Mouse (Mus musculus): ENCODE data around the gene Smagp. TPM values are rescaled to one million over a fixed set of nuclear protein-coding genes. Genes with fewer than 3 reads are reported as not detected.
A peak's percentile ranks its signal among the peaks of the same experiment; 100 is the strongest.

Smagp gene
- polyA plus RNA-seq, 1 experiment from 2014 or later: 3.2 TPM

GRCm38 (mm10) chr15:100598287-100598882, 38.4 kb downstream of the Smagp start:
- H3K27ac ChIP-seq (ENCODE audit: low read length): peak overlapping the region; percentile 83
- H3K27me3 ChIP-seq (ENCODE audit: control insufficient read depth, insufficient read depth, low read depth, low read length): 0 out of 2 replicates have a peak, but pooled peaks cover 4% of the 10 kb centered on the region
- no peaks in the 10 kb centered on the region for H3K36me3 ChIP-seq (ENCODE audit: control insufficient read depth, insufficient read depth, low read length)
- peak overlapping the region; percentile 99 for H3K9ac ChIP-seq (ENCODE audit: low read depth, low read length)
- H3K4me2 ChIP-seq (ENCODE audit: low read length): peak overlapping the region; percentile 92
- WGBS: 21% methylated on average over 9 of the region's 9 CpGs
- peaks cover 10% of the 10 kb centered on the region; the same call in 1 of the 2 replicates for H3K4me1 ChIP-seq (ENCODE audit: control insufficient read depth, insufficient read depth, low read length)
- H3K4me3 ChIP-seq (ENCODE audit: low read depth, low read length): peak overlapping the region; percentile 71
- no peaks in the 10 kb centered on the region for H3K9me3 ChIP-seq (replicated peaks; ENCODE audit: control insufficient read depth, low read length, poor library complexity, severe bottlenecking)
- no peak for ATAC-seq

GRCm38 (mm10) chr15:100592817-100593216, 43.9 kb downstream of the Smagp start:
- Histone ChIP-seq H3K4me1 (ENCODE audit: control insufficient read depth, insufficient read depth, low read length) (no peaks in the 10 kb centered on the region), H3K27me3 (ENCODE audit: control insufficient read depth, insufficient read depth, low read depth, low read length) (no peaks in the 10 kb centered on the region), H3K27ac (ENCODE audit: low read length) (no peak overlapping the region), H3K4me2 (ENCODE audit: low read length) (no peak overlapping the region), H3K4me3 (ENCODE audit: low read depth, low read length) (no peak overlapping the region), H3K36me3 (ENCODE audit: control insufficient read depth, insufficient read depth, low read length) (peaks cover 8% of the 10 kb centered on the region; the same call in 1 of the 2 replicates), H3K9me3 (replicated peaks; ENCODE audit: control insufficient read depth, low read length, poor library complexity, severe bottlenecking) (no peaks in the 10 kb centered on the region), H3K9ac (ENCODE audit: low read depth, low read length) (no peak overlapping the region)
- 92% methylated on average over 6 of the region's 6 CpGs for WGBS
- ATAC-seq: no peak

GRCm38 (mm10) chr15:100590436-100590835, 46.3 kb downstream of the Smagp start:
- WGBS: 84% methylated on average over 8 of the region's 8 CpGs
- Histone ChIP-seq H3K27me3 (ENCODE audit: control insufficient read depth, insufficient read depth, low read depth, low read length) (no peaks in the 10 kb centered on the region), H3K4me2 (ENCODE audit: low read length) (no peak overlapping the region), H3K27ac (ENCODE audit: low read length) (no peak overlapping the region), H3K4me3 (ENCODE audit: low read depth, low read length) (no peak overlapping the region), H3K9ac (ENCODE audit: low read depth, low read length) (no peak overlapping the region), H3K36me3 (ENCODE audit: control insufficient read depth, insufficient read depth, low read length) (peaks cover 31% of the 10 kb centered on the region), H3K4me1 (ENCODE audit: control insufficient read depth, insufficient read depth, low read length) (no peaks in the 10 kb centered on the region), H3K9me3 (replicated peaks; ENCODE audit: control insufficient read depth, low read length, poor library complexity, severe bottlenecking) (no peaks in the 10 kb centered on the region)
- ATAC-seq: no peak

GRCm38 (mm10) chr15:100588297-100588696, 48.4 kb downstream of the Smagp start:
- ATAC-seq: no peak
- Histone ChIP-seq H3K27me3 (ENCODE audit: control insufficient read depth, insufficient read depth, low read depth, low read length) (no peaks in the 10 kb centered on the region), H3K4me3 (ENCODE audit: low read depth, low read length) (no peak overlapping the region), H3K4me1 (ENCODE audit: control insufficient read depth, insufficient read depth, low read length) (no peaks in the 10 kb centered on the region), H3K27ac (ENCODE audit: low read length) (no peak overlapping the region), H3K36me3 (ENCODE audit: control insufficient read depth, insufficient read depth, low read length) (peaks cover 39% of the 10 kb centered on the region), H3K9me3 (replicated peaks; ENCODE audit: control insufficient read depth, low read length, poor library complexity, severe bottlenecking) (no peaks in the 10 kb centered on the region), H3K9ac (ENCODE audit: low read depth, low read length) (no peak overlapping the region), H3K4me2 (ENCODE audit: low read length) (no peak overlapping the region)
- WGBS: 84% methylated on average over 6 of the region's 6 CpGs

GRCm38 (mm10) chr15:100587166-100587565, 49.6 kb downstream of the Smagp start:
- no peak for ATAC-seq
- Histone ChIP-seq H3K9me3 (replicated peaks; ENCODE audit: control insufficient read depth, low read length, poor library complexity, severe bottlenecking) (no peaks in the 10 kb centered on the region), H3K27ac (ENCODE audit: low read length) (no peak overlapping the region), H3K4me3 (ENCODE audit: low read depth, low read length) (no peak overlapping the region), H3K9ac (ENCODE audit: low read depth, low read length) (no peak overlapping the region), H3K36me3 (ENCODE audit: control insufficient read depth, insufficient read depth, low read length) (peaks cover 43% of the 10 kb centered on the region), H3K4me1 (ENCODE audit: control insufficient read depth, insufficient read depth, low read length) (no peaks in the 10 kb centered on the region), H3K27me3 (ENCODE audit: control insufficient read depth, insufficient read depth, low read depth, low read length) (no peaks in the 10 kb centered on the region), H3K4me2 (ENCODE audit: low read length) (no peak overlapping the region)
- 75% methylated on average over 4 of the region's 4 CpGs for WGBS

- H3K4me2 ChIP-seq (ENCODE audit: low read length): no peak overlapping the region
- no peak for ATAC-seq
- no peaks in the 10 kb centered on the region for H3K4me1 ChIP-seq (ENCODE audit: control insufficient read depth, insufficient read depth, low read length)
- no peaks in the 10 kb centered on the region for H3K27me3 ChIP-seq (ENCODE audit: control insufficient read depth, insufficient read depth, low read depth, low read length)
- no peak overlapping the region for H3K4me3 ChIP-seq (ENCODE audit: low read depth, low read length)
- no peaks in the 10 kb centered on the region for H3K9me3 ChIP-seq (replicated peaks; ENCODE audit: control insufficient read depth, low read length, poor library complexity, severe bottlenecking)
- H3K27ac ChIP-seq (ENCODE audit: low read length): no peak overlapping the region
- no peak overlapping the region for H3K9ac ChIP-seq (ENCODE audit: low read depth, low read length)
- H3K36me3 ChIP-seq (ENCODE audit: control insufficient read depth, insufficient read depth, low read length): peaks cover 40% of the 10 kb centered on the region
- 94% methylated on average over 16 of the region's 16 CpGs for WGBS
These were observed 50.8 kb downstream of the Smagp start for GRCm38 (mm10) chr15:100585931-100586330.

GRCm38 (mm10) chr15:100580108-100580507, 56.6 kb downstream of the Smagp start:
- no peak overlapping the region for H3K4me3 ChIP-seq (ENCODE audit: low read depth, low read length)
- H3K27me3 ChIP-seq (ENCODE audit: control insufficient read depth, insufficient read depth, low read depth, low read length): no peaks in the 10 kb centered on the region
- H3K4me2 ChIP-seq (ENCODE audit: low read length): no peak overlapping the region
- no peak for ATAC-seq
- H3K9me3 ChIP-seq (replicated peaks; ENCODE audit: control insufficient read depth, low read length, poor library complexity, severe bottlenecking): no peaks in the 10 kb centered on the region
- H3K36me3 ChIP-seq (ENCODE audit: control insufficient read depth, insufficient read depth, low read length): peaks cover 33% of the 10 kb centered on the region
- whole genome bisulfite sequencing: 92% methylated on average over 10 of the region's 10 CpGs
- H3K4me1 ChIP-seq (ENCODE audit: control insufficient read depth, insufficient read depth, low read length): no peaks in the 10 kb centered on the region
- H3K9ac ChIP-seq (ENCODE audit: low read depth, low read length): no peak overlapping the region
- no peak overlapping the region for H3K27ac ChIP-seq (ENCODE audit: low read length)

GRCm38 (mm10) chr15:100577972-100578371, 58.8 kb downstream of the Smagp start:
- Histone ChIP-seq H3K4me2 (ENCODE audit: low read length) (no peak overlapping the region), H3K9me3 (replicated peaks; ENCODE audit: control insufficient read depth, low read length, poor library complexity, severe bottlenecking) (no peaks in the 10 kb centered on the region), H3K36me3 (ENCODE audit: control insufficient read depth, insufficient read depth, low read length) (peaks cover 22% of the 10 kb centered on the region), H3K4me1 (ENCODE audit: control insufficient read depth, insufficient read depth, low read length) (peaks cover 6% of the 10 kb centered on the region; the same call in 1 of the 2 replicates), H3K9ac (ENCODE audit: low read depth, low read length) (no peak overlapping the region), H3K4me3 (ENCODE audit: low read depth, low read length) (no peak overlapping the region), H3K27me3 (ENCODE audit: control insufficient read depth, insufficient read depth, low read depth, low read length) (no peaks in the 10 kb centered on the region), H3K27ac (ENCODE audit: low read length) (no peak overlapping the region)
- 93% methylated on average over 16 of the region's 16 CpGs for WGBS
- no peak for ATAC-seq

GRCm38 (mm10) chr15:100576810-100577209, 59.9 kb downstream of the Smagp start:
- no peak overlapping the region for H3K4me3 ChIP-seq (ENCODE audit: low read depth, low read length)
- H3K36me3 ChIP-seq (ENCODE audit: control insufficient read depth, insufficient read depth, low read length): peaks cover 22% of the 10 kb centered on the region
- WGBS: 90% methylated on average over 6 of the region's 6 CpGs
- H3K27me3 ChIP-seq (ENCODE audit: control insufficient read depth, insufficient read depth, low read depth, low read length): no peaks in the 10 kb centered on the region
- no peaks in the 10 kb centered on the region for H3K9me3 ChIP-seq (replicated peaks; ENCODE audit: control insufficient read depth, low read length, poor library complexity, severe bottlenecking)
- ATAC-seq: no peak
- H3K4me2 ChIP-seq (ENCODE audit: low read length): no peak overlapping the region
- peaks cover 6% of the 10 kb centered on the region; the same call in 1 of the 2 replicates for H3K4me1 ChIP-seq (ENCODE audit: control insufficient read depth, insufficient read depth, low read length)
- no peak overlapping the region for H3K27ac ChIP-seq (ENCODE audit: low read length)
- H3K9ac ChIP-seq (ENCODE audit: low read depth, low read length): no peak overlapping the region

Measured in midbrain, embryonic 16.5 days (tissue).